Mouse (Mus musculus) cerebellum, adult 9-10 months (tissue): Measurements from ENCODE around the gene Cpa5.
A peak's percentile ranks its signal among the peaks of the same experiment; 100 is the strongest.

Experiments used
- DNase-seq: peaks from one replicate; pipeline ENCODE4 v3.0.0; 2022

The Cpa5 gene

GRCm38 (mm10) chr6:30645379-30645778 lies 34.6 kb downstream of the Cpa5 start:
- no peak for DNase-seq

- DNase-seq, result peak; percentile 4
Observed at GRCm38 (mm10) chr6:30649651-30650296, 39.0 kb downstream of the Cpa5 start.

DNA sequence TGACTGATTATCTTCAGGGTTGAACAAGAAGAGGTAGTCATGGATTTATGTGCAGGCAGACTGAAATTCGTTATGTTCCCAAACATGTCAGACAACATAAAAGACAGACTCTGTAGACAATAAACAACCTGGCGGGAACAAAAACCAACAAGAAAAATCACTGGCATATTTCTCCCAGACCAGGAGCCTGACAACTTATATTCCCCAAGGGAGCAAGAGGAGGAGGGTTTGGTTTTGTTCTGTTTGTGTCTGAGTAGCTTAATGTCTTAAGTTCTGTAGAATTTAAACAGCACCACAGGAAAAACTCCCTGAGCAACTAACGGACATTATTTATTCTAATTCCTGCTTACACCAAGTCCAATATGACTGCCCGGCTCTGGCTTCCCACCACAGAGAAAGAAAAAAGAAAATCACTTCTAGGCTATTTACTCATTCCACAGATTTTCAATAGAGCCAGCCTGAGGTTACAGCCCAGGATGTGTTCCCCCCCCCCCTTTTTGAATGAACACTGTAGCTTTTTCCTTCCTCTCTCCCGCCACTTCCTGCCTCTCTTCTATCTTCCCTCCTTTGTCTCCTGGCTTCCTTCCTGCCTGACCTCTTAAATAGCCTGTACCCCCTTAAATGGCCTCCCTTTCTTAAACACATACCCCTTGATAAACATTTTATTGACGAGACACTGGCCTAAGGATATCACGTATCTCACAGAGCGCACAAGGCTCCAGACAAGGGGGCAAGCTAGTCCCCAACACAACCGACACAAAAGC lies 41.8 kb downstream of the Cpa5 start:
- DNase-seq, result no peak

GRCm38 (mm10) chr6:30653518-30653917 lies 42.7 kb downstream of the Cpa5 start:
- DNase-seq, result no peak

- no peak for DNase-seq
Observed at GRCm38 (mm10) chr6:30654402-30654859, 43.6 kb downstream of the Cpa5 start.

DNA sequence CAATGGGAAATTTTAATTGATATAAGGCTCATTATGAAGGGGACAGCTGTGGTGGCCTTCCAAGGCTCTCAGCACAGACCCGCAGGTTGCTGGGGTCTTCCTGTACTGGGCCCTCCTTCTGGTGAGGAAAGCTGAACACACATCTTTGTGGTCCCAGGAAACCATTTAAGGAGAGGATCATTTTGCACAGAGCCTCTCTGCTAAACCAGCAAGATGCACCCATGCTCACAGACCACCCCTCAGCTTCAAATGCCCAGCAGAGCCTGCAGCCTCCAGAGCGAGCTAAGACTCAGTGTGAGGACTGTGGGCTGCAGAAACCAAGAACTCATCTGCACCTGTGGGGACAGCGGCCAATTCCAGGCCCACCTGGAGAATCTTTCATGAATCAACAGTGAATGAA lies 44.1 kb downstream of the Cpa5 start:
- DNase-seq, result no peak

GRCm38 (mm10) chr6:30657279-30657678 lies 46.5 kb downstream of the Cpa5 start:
- DNase-seq, result no peak

DNA sequence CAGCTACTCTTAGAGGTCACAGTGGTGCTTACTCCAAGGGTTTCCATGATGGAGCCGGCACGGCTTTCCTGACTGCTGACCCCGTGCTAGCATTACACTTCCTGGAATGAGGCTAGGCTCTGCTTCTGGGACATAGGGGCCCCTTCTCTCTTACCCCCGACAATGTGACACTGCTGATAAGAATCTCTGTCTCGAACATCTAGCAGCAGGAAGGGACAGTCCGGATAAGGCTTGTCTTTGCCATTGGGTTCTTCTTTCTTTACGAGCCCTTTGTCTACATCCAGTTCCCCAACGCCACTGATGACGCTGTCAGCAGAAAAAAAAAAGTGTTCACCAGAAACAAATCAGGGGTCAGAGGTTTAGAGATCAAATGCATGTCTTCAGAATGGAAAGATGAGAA lies 47.8 kb downstream of the Cpa5 start:
- no peak for DNase-seq

DNA sequence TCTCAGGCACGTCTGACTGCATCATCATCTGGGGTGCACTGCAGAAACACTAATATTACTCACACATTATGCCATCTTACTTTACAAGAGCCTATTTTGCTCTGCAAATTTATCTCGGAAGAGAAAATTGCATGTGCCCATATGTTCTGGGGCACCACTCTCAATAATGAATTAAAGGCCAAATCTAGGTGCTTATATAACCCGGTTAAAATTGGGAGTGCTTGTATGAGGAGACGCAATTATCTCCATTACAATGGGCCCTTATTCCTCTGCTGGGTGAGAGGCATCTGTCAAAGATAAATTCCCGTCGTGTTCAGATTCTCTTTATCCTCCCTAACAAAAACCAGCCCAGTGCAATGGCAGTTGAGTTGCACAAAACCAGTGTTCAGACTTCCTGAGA lies 54.0 kb downstream of the Cpa5 start:
- DNase-seq, result no peak

GRCm38 (mm10) chr6:30665296-30665695 lies 54.5 kb downstream of the Cpa5 start:
- no peak for DNase-seq

DNA sequence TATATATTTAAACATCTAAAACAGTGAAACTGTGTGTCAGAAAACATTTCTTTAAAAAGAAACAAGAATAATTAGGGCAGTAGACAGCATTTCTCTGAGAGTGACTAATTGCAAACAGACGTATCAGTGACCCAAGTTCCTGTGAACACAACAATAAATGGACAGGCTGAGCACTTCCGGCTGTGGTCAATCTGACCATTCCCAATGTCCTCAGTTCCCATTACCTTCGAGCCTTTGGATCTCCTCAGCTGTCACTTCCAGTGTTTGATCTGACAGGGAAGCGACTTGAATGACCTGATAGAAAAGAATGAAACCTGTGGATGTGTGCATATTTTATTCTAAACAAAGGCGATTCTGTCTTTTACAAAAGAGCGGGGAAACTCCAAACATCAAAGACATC lies 55.2 kb downstream of the Cpa5 start:
- no peak for DNase-seq

GRCm38 (mm10) chr6:30667585-30667984 lies 56.8 kb downstream of the Cpa5 start:
- DNase-seq, result no peak

DNA sequence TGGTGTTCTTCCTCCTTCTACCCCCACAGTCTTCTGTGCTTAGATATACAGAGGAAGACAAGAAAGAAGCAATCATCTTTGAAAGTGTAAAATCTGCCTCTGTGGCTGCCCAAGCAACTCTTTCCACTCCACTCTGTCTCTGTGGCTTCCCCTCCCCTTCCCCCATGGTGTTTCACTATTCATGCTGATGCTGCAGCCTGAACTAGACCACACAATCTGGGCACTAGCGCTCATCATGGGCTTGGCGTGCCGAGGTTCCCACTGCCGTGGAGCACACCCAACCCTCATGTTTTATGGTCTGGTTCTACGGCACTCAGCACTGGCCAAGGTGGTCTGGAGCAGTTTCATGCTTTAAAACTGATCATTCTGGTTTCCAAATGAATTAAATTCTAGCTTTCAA lies 60.9 kb downstream of the Cpa5 start:
- no peak for DNase-seq

DNA sequence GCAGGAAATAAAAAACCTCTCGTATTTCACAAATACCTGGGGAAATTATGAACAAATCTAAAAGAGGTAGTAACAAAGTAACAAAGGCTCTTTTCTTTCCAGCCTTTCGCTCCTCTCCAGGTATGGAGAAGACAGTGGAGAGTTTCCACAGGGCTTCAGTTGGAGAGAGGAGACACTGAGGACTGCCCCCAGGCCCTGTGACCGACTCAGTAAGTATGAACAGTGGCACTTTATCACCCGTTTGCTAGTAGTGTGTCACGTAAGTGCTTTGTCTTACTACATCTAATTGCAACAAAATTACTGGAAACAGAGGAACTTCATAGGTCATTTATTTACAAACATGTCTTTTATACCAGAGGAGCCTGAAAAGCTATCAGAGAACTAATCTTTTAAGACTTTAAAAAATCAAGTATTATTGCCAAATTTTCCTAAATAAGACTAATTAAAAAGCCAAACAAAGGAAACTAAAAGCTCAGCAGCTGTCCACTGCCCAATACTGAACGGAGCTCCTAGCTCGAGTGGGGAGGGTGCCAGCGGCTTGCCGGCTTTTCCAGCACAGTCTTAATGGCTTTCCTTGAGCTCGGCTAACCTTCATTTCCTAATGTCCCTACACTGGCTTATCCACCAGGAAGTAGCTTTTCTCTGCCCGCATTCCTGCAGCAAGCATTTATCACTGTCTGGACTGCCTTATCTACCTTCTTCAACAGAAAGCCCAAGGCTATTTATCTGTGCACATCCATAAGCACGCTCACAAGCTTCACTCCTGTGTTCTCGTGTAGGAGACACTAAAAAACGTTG lies 63.2 kb downstream of the Cpa5 start:
- no peak for DNase-seq

DNA sequence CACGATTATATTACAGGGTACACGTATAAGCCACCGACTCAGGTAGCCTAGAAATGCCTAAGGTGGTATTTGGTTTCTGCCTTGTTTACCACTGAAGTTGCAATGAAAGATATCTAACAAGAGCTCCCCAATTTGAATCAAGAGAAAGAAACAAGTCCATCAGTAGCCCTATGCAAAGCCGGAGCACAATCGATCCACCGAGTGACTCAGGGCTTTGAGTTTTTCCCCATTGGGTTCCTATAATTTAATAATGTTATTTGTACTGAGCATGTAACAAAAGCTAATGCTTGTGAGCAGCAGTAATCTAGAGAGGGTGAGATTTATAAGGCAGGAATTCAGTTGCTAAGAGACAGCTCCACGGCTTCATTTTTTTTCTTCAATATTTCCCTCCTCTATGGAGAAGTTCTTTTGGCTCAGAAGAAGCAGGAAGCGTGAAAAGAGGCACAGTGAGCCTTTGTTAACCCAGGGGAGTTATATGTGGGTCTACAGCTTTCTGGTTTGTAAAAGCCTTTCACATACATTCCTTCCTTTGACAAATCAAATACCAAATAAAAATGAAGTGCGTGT lies 64.0 kb downstream of the Cpa5 start:
- no peak for DNase-seq

DNA sequence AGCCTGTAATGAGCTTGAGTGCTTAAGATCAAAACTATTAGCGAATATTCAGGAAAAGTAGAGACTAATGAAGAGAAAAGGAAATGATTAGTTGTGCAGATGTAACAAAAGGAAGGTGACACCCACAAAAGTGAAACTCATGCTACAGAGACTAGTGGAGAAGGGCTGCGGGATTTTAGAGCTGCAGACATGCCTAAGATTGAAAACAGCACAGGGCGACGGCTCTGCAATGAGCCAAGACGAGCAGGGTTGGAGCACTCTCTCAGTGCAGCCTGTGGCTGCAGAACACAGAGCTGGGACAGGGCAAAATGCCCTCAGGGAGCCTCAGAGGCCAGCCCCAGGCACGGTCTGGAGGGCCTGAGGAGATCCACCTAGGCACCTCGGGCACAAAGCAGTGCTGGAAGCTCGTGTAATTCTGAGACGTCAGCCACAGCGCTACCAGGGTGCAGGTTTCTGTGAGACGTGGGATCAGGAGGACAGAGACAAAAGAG lies 64.5 kb downstream of the Cpa5 start:
- no peak for DNase-seq

DNA sequence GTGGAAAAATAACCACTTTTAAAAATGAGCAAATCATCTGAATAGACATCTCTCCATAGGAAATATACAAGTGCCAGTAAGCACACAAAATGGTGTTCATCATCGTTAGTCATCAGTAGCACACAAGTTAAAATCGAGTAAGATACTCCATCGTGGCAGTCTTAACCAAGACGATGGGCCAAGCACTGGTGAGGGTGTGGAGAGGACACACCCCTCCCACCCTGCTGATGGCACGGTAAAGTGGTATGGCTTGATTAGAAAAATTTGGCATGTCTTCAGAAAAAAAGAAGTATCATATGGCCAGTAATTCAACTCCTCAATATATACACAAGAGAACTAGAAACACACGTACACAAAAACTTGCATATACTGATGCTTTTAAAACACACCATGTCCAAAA lies 65.7 kb downstream of the Cpa5 start:
- DNase-seq, result no peak

- DNase-seq, result no peak
Observed at GRCm38 (mm10) chr6:30677591-30677990, 66.8 kb downstream of the Cpa5 start.

DNA sequence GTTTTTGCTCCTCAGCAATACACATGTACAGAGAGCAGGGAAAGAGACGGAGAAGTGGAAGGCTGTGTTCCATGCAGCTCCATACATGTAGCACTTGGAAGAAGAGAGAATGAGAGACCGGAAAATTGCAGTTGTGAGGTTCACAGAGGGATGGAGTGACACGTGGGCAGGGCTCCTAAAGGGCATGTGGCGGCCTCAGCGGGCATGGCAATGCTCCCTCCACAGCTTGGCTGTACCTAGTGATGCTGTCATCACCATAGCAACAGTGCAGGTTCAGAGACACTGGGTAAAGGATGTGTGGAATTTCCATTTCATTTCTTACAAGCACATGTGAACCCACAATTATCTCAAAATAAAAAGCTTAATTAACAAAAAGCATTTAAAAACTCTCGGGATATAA lies 67.7 kb downstream of the Cpa5 start:
- DNase-seq, result peak; percentile 21

- no peak for DNase-seq
Observed at GRCm38 (mm10) chr6:30679567-30679966, 68.8 kb downstream of the Cpa5 start.

DNA sequence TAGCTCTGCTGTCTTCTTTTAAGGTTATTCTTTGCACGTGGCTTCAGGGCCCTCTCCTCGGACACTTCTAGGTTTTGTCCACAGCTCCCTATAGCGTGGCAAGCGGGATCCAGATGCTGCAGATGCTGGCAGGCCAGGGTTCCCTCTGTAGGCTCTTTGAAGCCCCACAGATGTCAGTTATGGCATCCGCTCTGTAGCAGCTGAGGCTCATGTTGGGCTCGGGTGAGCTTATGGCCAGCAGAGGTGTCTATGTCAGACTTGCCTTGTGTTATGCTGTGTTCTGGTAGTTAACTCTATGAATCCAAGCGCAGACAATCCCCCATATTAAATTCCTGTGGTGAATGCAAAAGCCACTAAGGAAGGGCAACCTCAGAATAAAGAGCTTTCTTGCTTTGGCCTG lies 69.6 kb downstream of the Cpa5 start:
- no peak for DNase-seq
